Mouse (Mus musculus) B cell, adult 62 days (primary cell): Measurements from ENCODE around the gene Ppp1r36. TPM values are rescaled to one million over a fixed set of nuclear protein-coding genes. Genes with fewer than 3 reads are reported as not detected.

ENCODE experiments used
- total RNA-seq: library from RNA; stranded (reverse); gene quantifications from 4 replicates; pipeline ENCODE4 v1.2.4, GENCODE M21; 2023

Ppp1r36 gene
- not detected in 4 replicates for total RNA-seq

DNA sequence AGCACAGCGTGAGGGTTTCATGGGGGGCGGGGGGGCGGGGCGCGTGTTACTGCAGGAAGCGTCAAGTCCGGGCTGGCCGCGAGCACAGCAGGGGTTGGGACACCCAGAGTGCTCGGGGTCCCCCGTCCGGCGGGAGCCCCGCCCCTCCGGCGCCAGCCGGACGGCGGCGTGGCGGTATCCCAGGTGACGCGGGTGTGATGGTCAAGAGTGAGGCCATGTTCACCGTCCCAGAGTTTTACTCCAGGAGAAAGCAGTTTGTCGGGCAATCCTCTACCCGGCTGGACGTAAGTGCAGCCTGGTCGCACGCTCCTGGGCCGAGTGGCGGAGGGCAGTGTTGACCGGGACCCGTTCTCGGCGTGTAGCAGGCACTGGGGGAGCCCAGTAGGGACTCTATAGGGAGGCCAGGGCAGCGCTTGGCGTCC is at the start of gene Ppp1r36:
Gene Ppp1r36, plus strand, starts transcription at position 106 of the 422 bp plus-strand sequence.

DNA sequence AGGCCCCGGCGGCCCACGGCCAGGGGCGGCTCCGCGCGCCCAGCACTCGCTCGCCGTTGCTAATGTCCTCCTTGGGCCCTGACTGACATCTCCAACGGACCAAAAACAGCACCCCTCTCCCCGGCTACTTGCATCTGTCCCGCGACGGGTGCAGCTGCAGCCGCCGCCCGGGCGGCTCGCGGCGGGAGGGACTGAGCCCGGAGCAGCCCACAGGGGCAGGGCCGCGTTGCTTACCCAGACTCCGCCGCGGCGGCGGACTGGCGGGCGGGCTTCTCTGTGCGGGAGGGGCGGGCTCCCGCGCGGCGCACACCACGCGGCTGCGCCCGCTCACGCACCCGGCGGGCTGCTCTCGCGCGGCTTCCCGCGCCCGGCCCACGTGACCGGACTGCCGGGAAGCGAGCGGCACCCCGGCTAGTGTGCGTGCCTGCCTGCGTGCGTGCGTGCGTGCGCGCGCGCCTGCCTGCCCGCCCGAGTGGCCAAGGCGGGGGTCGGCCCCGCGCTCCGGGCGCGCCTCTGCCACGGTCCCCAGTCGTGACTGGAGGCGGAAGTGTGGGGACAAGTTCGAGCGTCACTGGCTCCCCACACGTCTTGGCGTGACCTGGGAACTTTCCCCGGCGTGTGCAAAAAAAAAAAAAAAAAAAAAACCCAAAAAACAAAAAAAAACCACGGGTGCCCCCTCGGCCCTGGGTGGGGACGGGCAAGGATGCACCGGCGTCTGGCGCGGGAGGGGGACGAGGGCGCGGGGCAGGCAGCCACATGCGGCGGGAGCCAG is 47.9 kb upstream of the Ppp1r36 start, which contains the start of gene Zbtb25:
Gene Zbtb25, minus strand, starts transcription at position 397 of the 772 bp plus-strand sequence.

DNA sequence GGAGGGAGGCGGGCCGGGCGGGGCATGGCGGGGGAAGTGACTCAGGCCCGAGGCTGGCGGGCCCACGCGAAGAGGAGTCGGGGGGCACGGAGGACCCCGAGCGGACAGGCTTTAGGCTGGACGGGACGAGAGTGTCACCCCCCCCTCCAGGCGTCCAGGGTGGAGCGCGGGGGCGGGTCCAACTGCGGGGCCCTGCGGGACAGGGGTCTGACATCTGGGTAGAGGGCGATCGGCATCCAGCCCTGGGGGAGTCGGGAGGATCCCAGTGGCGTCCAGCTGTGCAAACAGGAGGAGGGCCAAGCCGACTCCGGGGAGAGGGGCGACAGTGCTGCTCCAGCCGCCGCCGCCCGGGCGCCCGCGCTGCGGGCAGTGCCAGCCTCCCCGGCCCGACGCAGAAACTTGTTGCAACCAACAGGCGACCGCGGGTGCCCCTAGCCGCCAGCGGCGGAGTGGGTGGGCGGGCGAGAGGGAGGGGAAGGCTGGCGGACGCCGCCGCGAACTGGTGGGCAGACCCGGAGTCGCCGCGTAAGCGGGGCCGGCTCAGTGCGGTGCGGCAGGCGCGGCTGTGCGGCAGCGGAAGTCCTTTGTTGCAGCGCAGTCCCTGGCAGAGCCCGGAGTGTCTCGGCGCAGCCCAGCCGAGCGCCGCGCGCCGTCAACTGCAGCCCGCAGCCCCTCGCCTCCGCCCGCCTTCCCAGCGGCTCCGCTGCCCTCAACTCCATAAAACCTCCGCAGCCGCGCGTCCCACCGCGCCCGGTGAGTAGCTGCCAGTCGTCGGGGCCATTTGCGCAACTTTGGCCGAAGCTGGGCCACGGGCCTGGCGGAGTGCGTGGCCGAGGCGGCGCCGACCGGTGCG is 47.1 kb upstream of the Ppp1r36 start, which contains the start of gene Zbtb1:
Gene Zbtb1, plus strand, starts transcription at position 289 of the 853 bp plus-strand sequence.

DNA sequence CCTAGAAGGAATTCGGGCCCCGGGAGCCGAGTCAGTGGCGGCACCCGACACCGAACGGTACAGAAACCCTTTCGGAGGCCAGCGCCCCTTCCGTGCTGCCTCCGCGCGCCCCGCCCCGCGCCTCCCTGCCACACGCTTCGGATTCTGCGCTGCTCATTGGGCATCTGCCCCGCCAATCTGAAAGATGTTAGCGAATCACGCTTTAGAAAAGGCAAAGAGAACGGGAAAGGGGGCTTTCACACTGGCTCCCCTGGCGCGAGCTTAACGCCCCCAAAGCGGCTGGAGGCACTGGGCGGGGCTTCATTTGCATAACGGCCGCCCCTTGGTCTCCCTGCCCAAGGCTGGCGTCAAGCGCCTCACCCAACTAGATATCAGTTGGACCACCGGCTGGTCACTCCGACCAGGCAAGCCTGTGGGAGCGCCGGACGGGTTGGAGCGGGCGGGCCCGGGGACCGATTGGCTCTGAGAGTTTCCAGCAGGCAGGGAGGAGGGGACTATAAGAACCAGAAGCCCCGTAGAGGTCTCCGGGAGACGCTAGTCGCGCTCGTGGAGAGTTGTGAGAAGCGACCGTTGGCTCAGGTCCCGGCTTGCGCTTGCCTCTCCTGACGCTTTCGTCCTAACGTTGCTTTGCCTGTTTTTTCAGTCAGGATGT is 13.3 kb upstream of the Ppp1r36 start, which contains the start of gene Hspa2:
Gene Hspa2, plus strand, starts transcription at position 291 of the 652 bp plus-strand sequence.

Other genes starting within 250 kb of the Ppp1r36 start
- gene Esr2, start 240.3 kb upstream of the Ppp1r36 start, total RNA-seq = 0.16 to 0.39 TPM in 2 of 4 replicates, not detected in the others
- gene Tex21, start 170.8 kb upstream of the Ppp1r36 start, total RNA-seq = 0.78 to 1.1 TPM (median 0.80 TPM) in 4 replicates
- gene Mthfd1, start 162.2 kb upstream of the Ppp1r36 start, total RNA-seq = 55.8 to 62.5 TPM (median 61.1 TPM) in 4 replicates
- 1.4 to 2.0 TPM (median 1.8 TPM) in 4 replicates for gene Akap5, start 92.6 kb upstream of the Ppp1r36 start, total RNA-seq
- gene Zbtb25, start 47.9 kb upstream of the Ppp1r36 start, total RNA-seq = 32.4 to 42.1 TPM (median 40.0 TPM) in 4 replicates
- gene Zbtb1, start 47.3 kb upstream of the Ppp1r36 start, total RNA-seq = 15.8 to 16.7 TPM (median 16.4 TPM) in 4 replicates
- 13.3 to 15.9 TPM (median 14.7 TPM) in 4 replicates for gene Hspa2, start 13.4 kb upstream of the Ppp1r36 start, total RNA-seq
- 27.0 to 33.7 TPM (median 28.5 TPM) in 4 replicates for gene Plekhg3, start 113.4 kb downstream of the Ppp1r36 start, total RNA-seq